Mouse (Mus musculus) bone marrow macrophage, adult 2 months (primary cell): ENCODE results near the gene Tas2r124. TPM values are rescaled to one million over a fixed set of nuclear protein-coding genes. Genes with fewer than 3 reads are reported as not detected.

Experiments
- H3K27ac ChIP-seq: 2 replicates; pipeline ENCODE4 v1.5.1; 2012; ENCODE audit warnings: low read depth, low read length; ENCODE audit not compliant: insufficient read depth
- H3K4me1 ChIP-seq: 2 replicates; pipeline ENCODE4 v1.6.1; 2012; ENCODE audit warnings: low read length; ENCODE audit not compliant: control insufficient read depth, insufficient read depth
- H3K4me3 ChIP-seq: 2 replicates; pipeline ENCODE4 v1.5.1; 2012; ENCODE audit warnings: mild to moderate bottlenecking, low read length, moderate library complexity; ENCODE audit not compliant: insufficient read depth
- CTCF ChIP-seq: IDR thresholded peaks from 2 replicates; pipeline ENCODE4 v1.5.1; 2012; ENCODE audit warnings: low read depth, mild to moderate bottlenecking, low read length, moderate library complexity
- POLR2A ChIP-seq: IDR thresholded peaks from 2 replicates; pipeline ENCODE4 v1.6.1; 2012; ENCODE audit warnings: mild to moderate bottlenecking, low read depth, low read length, borderline replicate concordance
- polyA plus RNA-seq: library from polyadenylated mRNA; stranded (reverse); fragments of >200 nt; gene quantifications from 2 replicates; pipeline ENCODE4 v1.2.4, GENCODE M21; 2012; ENCODE audit not compliant: missing spikeins, insufficient read depth, insufficient read length

Gene Tas2r124
- polyA plus RNA-seq = not detected in 2 replicates

DNA sequence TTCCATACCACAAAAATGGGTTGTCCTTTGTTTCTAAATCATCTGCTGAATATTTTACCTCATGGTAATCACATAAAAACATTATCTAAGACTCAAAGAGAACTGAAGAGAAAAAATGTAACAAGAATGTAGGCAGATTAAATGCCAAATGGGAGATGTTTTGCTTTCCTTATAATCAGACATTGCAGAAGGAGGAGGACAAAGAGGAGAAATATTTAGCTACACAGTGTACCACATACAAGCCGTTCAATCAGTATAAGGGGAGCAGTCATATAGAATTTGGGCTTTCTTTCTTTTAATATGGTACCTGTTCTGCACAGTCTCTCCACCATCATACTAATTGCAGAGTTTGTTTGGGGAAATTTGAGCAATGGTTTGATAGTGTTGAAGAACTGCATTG, at the start of gene Tas2r124:
Gene Tas2r124 (plus strand): TSS at position 301 of the 400 bp plus-strand sequence.
- TF ChIP-seq CTCF = no peak
- TF ChIP-seq POLR2A = no peak
- H3K27ac ChIP-seq = no peak within 1 kb of the TSS
- no peak within 1 kb of the TSS for H3K4me3 ChIP-seq

DNA sequence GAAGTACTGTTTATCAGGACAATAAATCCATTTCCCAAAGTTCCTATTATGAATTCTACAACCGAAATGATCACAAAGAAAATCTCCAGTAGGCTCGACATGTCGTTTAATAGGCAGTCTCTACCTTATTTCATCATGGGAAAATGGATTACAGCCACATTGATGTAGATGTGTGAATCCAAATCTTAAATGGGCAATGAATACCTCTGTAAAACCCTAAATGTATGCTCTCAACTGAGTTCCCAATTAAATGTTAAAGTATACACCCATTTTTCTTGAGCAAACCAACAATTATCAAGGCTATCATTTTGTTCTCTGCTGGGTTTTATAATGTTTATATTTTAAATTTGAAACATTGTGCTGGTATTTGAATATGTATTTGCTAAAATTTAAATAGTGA, 42.7 kb upstream of the Tas2r124 start, which contains the start of gene Tas2r122:
Gene Tas2r122 (minus strand): TSS at position 101 of the 400 bp plus-strand sequence.
- H3K4me1 ChIP-seq = no peaks in the 10 kb centered on the region
- no peak within 1 kb of the TSS for H3K4me3 ChIP-seq
- no peak within 1 kb of the TSS for H3K27ac ChIP-seq
- no peak for TF ChIP-seq CTCF
- no peak for TF ChIP-seq POLR2A

More for the DNA sequence above, at the start of gene Tas2r124:
- no peaks in the 10 kb centered on the region for H3K4me1 ChIP-seq

GRCm38 (mm10) chr6:132737935-132738334, 16.6 kb upstream of the Tas2r124 start, which contains the start of gene Tas2r115:
TSS of gene Tas2r115 (minus strand) at chr6:132738035.
- no peak within 1 kb of the TSS for H3K27ac ChIP-seq
- TF ChIP-seq CTCF (no peak), POLR2A (no peak)
- H3K4me1 ChIP-seq = no peaks in the 10 kb centered on the region
- H3K4me3 ChIP-seq = no peak within 1 kb of the TSS

DNA sequence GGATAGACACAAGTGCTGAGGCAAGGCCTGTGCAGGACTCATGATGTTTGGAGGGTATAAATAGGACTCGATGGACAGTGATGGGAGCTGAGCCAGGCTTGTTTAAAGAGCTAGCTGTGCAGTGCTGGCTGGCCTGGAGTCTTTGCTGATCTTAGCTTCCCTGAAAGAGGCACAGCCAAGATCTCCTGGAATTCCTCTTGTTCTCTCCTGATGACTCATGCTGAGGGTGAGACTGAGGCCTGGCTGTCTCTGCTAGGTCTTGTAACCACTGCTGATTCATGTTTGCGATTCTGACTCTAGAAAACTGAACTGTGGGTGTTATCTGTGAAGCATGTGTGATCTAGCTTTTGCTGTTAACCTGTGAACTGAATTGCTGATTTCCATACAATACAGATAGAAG, 4.3 kb upstream of the Tas2r124 start:
- no peaks in the 10 kb centered on the region for H3K4me1 ChIP-seq
- H3K27ac ChIP-seq = no peak overlapping the region
- no peak for TF ChIP-seq CTCF
- TF ChIP-seq POLR2A = no peak
- H3K4me3 ChIP-seq = no peak overlapping the region

DNA sequence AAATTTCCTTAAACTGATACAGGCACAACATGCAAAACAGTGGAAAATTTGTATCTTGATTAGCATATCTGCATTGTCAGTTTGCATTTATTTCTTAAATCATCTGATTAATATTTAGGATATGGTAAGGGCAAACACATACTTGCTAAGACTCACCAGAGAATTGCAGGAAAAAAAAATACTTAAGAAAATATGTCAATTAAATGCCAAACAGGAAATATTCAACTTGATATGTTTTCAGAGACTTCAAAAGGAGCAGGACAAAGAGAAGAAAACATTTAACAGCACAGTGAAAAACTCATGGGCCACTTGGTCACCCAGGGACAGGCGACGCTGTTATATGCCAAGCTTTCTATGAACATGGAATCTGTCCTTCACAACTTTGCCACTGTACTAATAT, 7.3 kb downstream of the Tas2r124 start, which contains the start of gene Tas2r102:
Gene Tas2r102 (plus strand): TSS at position 301 of the 400 bp plus-strand sequence.
- no peak within 1 kb of the TSS for H3K27ac ChIP-seq
- no peak for TF ChIP-seq CTCF
- no peak for TF ChIP-seq POLR2A

DNA sequence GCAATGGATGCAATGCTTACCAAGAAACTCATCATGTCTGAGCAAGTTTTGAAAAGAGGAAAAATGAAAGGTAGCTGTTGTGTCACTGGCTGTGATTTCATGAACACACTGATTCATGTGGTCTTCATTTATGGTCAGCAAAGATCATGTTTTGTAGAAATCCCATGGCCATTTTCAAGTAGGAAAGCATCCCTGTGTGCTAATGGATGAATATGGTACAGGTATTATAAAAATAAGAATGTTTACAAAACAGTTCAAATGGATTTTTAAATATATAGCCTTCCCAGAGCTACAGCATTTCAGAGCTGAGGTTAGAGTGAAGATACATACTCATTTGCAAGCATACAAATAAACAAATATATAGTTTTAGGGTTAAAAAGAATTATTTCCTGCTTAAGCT, 23.5 kb downstream of the Tas2r124 start, which contains the start of gene Tas2r136:
Gene Tas2r136 (minus strand): TSS at position 101 of the 400 bp plus-strand sequence.
- Histone ChIP-seq H3K4me3 (no peak within 1 kb of the TSS), H3K27ac (no peak within 1 kb of the TSS), H3K4me1 (no peaks in the 10 kb centered on the region)
- TF ChIP-seq POLR2A (no peak), CTCF (no peak)

More for the DNA sequence above, 7.3 kb downstream of the Tas2r124 start, which contains the start of gene Tas2r102:
- Histone ChIP-seq H3K4me1 (no peaks in the 10 kb centered on the region), H3K4me3 (no peak within 1 kb of the TSS)

DNA sequence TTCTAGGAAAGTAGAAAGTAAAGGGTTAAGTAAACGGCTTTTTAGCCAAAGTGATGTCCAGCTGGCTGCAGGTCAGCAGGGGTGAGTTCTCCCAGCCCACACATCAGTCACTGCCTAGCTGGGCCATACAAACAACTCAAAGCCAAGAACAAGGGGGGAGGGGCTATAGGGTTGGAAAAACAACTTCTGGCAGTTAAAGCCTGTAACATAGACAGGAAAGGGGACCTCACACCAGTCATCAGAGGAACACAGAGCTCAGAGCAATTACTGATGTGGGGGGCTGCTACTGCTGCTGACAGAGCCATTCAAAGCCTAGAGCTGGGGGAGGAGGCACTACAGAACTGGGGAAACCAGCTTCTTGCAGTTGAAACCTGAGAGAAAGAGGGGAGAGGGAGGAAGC, 40.9 kb downstream of the Tas2r124 start:
- TF ChIP-seq CTCF (no peak), POLR2A (no peak)
- Histone ChIP-seq H3K27ac (no peak overlapping the region), H3K4me3 (no peak overlapping the region), H3K4me1 (no peaks in the 10 kb centered on the region)

GRCm38 (mm10) chr6:132802518-132802917, 48.0 kb downstream of the Tas2r124 start, which contains the start of gene Tas2r117:
TSS of gene Tas2r117 (plus strand) at chr6:132802818.
- no peaks in the 10 kb centered on the region for H3K4me1 ChIP-seq
- no peak within 1 kb of the TSS for H3K4me3 ChIP-seq
- H3K27ac ChIP-seq = no peak within 1 kb of the TSS
- TF ChIP-seq CTCF (no peak), POLR2A (no peak)

Other genes starting within 250 kb of the Tas2r124 start
- not detected in 2 replicates for gene Prh1, start 184.9 kb upstream of the Tas2r124 start, polyA plus RNA-seq
- gene Prp2, start 158.8 kb upstream of the Tas2r124 start, polyA plus RNA-seq = not detected in 2 replicates
- not detected in 2 replicates for gene A630073D07Rik, start 103.2 kb upstream of the Tas2r124 start, polyA plus RNA-seq
- gene Tas2r120, start 97.8 kb upstream of the Tas2r124 start, polyA plus RNA-seq = not detected in 2 replicates
- not detected in 2 replicates for gene Tas2r121, start 53.7 kb upstream of the Tas2r124 start, polyA plus RNA-seq
- not detected in 2 replicates for gene Tas2r122, start 42.8 kb upstream of the Tas2r124 start, polyA plus RNA-seq
- gene Tas2r115, start 16.7 kb upstream of the Tas2r124 start, polyA plus RNA-seq = not detected in 2 replicates
- not detected in 2 replicates for gene Tas2r102, start 7.4 kb downstream of the Tas2r124 start, polyA plus RNA-seq
- gene Tas2r136, start 23.4 kb downstream of the Tas2r124 start, polyA plus RNA-seq = not detected in 2 replicates
- not detected in 2 replicates for gene Tas2r117, start 48.1 kb downstream of the Tas2r124 start, polyA plus RNA-seq
- gene Tas2r123, start 92.4 kb downstream of the Tas2r124 start, polyA plus RNA-seq = not detected in 2 replicates
- not detected in 2 replicates for gene Tas2r116, start 100.7 kb downstream of the Tas2r124 start, polyA plus RNA-seq
- not detected in 2 replicates for gene Tas2r110, start 113.3 kb downstream of the Tas2r124 start, polyA plus RNA-seq
- not detected in 2 replicates for gene Tas2r113, start 138.3 kb downstream of the Tas2r124 start, polyA plus RNA-seq
- gene Tas2r125, start 154.9 kb downstream of the Tas2r124 start, polyA plus RNA-seq = not detected in 2 replicates
- not detected in 2 replicates for gene Tas2r129, start 196.4 kb downstream of the Tas2r124 start, polyA plus RNA-seq
- not detected in 2 replicates for gene Tas2r131, start 203.2 kb downstream of the Tas2r124 start, polyA plus RNA-seq
- not detected in 2 replicates for gene Tas2r109, start 226.2 kb downstream of the Tas2r124 start, polyA plus RNA-seq